Mouse (Mus musculus) testis, adult 2 months (tissue): ENCODE results near the gene Wdr18.

Experiments used
- CTCF ChIP-seq: fragments of 200-500 bp; IDR thresholded peaks from 2 replicates; pipeline ENCODE4 v1.5.1; 2012; ENCODE audit warnings: low read depth, mild to moderate bottlenecking, inconsistent platforms, low read length, moderate library complexity; ENCODE audit not compliant: control insufficient read depth, insufficient read depth, insufficient replicate concordance
- POLR2A ChIP-seq: fragments of 200-500 bp; IDR thresholded peaks from 2 replicates; pipeline ENCODE4 v1.6.1; 2012; ENCODE audit warnings: low read depth, mild to moderate bottlenecking, inconsistent platforms, low read length, moderate library complexity; ENCODE audit not compliant: control insufficient read depth

DNA sequence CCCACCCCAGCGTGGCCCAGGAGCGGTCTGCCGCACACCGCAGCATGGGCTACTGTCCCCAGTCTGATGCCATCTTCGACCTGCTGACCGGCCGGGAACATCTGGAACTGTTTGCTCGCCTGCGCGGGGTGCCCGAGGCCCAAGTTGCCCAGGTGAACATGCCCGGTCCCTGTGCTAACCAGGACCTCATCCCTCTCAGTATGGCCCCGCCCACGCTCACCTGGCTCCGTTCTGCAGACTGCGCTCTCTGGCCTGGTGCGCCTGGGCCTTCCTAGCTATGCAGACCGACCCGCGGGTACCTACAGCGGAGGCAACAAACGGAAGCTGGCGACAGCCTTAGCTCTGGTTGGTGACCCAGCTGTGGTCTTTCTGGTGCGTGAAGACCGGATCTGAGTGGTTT lies 53.7 kb downstream of the Wdr18 start:
- TF ChIP-seq POLR2A (no peak), CTCF (no peak)
